Mouse (Mus musculus) E14TG2a.4 (cell line): Measurements from ENCODE around the gene Abtb2.

Experiments used
- CTCF ChIP-seq: conservative IDR thresholded peaks from 2 replicates; pipeline ENCODE4 v1.5.1; 2014; ENCODE audit warnings: low read length
- NANOG ChIP-seq: IDR thresholded peaks from 2 replicates; pipeline ENCODE4 v1.6.1; 2014; ENCODE audit warnings: borderline replicate concordance, low read length, mixed read lengths
- POU5F1 ChIP-seq: IDR thresholded peaks from 2 replicates; pipeline ENCODE4 v1.6.1; 2014; ENCODE audit warnings: low read length, borderline replicate concordance

- TF ChIP-seq CTCF = no peak
- TF ChIP-seq NANOG = no peak
- TF ChIP-seq POU5F1 = no peak
Measured at GRCm38 (mm10) chr2:103590645-103591044, 24.5 kb downstream of the Abtb2 start.
